ENCODE assay signal across 29 mouse cellular contexts in genomic region chr1:37002316-37003008, GRCm38 (mm10). TPM values are rescaled to one million over a fixed set of nuclear protein-coding genes. Genes with fewer than 3 reads are reported as not detected.
DNase-seq lines count a peak whose midpoint lies in the region; ATAC-seq and TF ChIP-seq lines count a peak whose summit lies in the region.
"Had no signal": no experiment of that assay in that cellular context is flagged by ENCODE, and none has a peak within 500 bp of the region (broad histone marks: within the 10 kb centered on the region; RNA-seq: fewer than 3 reads in every experiment).

No protein-coding gene starts in this region.

- no peak for TF ChIP-seq CTCF in ES-Bruce4 (IDR thresholded peaks at IDR 0.05; ENCODE audit: low read depth, low read length)

- H3K36me3 ChIP-seq in heart, embryonic 10.5 days = no peaks in the 10 kb centered on the region
- H3K36me3 ChIP-seq in heart, embryonic 11.5 days (ENCODE audit: control insufficient read depth, insufficient read depth, low read length) = no peaks in the 10 kb centered on the region
- H3K36me3 ChIP-seq in ES-Bruce4 (ENCODE audit: control insufficient read depth, insufficient read depth, low read length, poor library complexity, severe bottlenecking) = no peaks in the 10 kb centered on the region
- no peaks in the 10 kb centered on the region for H3K36me3 ChIP-seq in forebrain, embryonic 14.5 days (ENCODE audit: control insufficient read depth, insufficient read depth, low read length)
- H3K36me3 ChIP-seq: heart, embryonic 13.5 days; hindbrain, embryonic 10.5 days; hindbrain, embryonic 15.5 days; intestine, embryonic 15.5 days; limb, embryonic 10.5 days; limb, embryonic 15.5 days had no signal

- no peak overlapping the region for H3K9ac ChIP-seq in heart, embryonic 11.5 days (ENCODE audit: low read depth, low read length)
- H3K9ac ChIP-seq in ES-Bruce4 (ENCODE audit: low read depth, poor library complexity, severe bottlenecking) = peak overlapping the region; percentile 34; the same call in 1 of the 2 replicates
- no peak overlapping the region for H3K9ac ChIP-seq in forebrain, embryonic 14.5 days (ENCODE audit: low read length)
- H3K9ac ChIP-seq: forebrain, embryonic 13.5 days; heart, embryonic 13.5 days; hindbrain, embryonic 15.5 days; intestine, embryonic 15.5 days; limb, embryonic 15.5 days had no signal

- peaks cover 6% of the 10 kb centered on the region; the same call in 1 of the 2 replicates for H3K4me1 ChIP-seq in heart, embryonic 10.5 days
- no peaks in the 10 kb centered on the region for H3K4me1 ChIP-seq in heart, embryonic 11.5 days (ENCODE audit: control insufficient read depth, insufficient read depth, low read length)
- H3K4me1 ChIP-seq in ES-Bruce4 (ENCODE audit: control insufficient read depth, insufficient read depth, low read length) = peaks cover 5% of the 10 kb centered on the region
- H3K4me1 ChIP-seq in forebrain, embryonic 14.5 days (ENCODE audit: control insufficient read depth, insufficient read depth, low read length) = no peaks in the 10 kb centered on the region
- H3K4me1 ChIP-seq: forebrain, embryonic 13.5 days; heart, embryonic 13.5 days; hindbrain, embryonic 15.5 days; intestine, embryonic 15.5 days; limb, embryonic 15.5 days had no signal

- WGBS in heart, embryonic 10.5 days = 66% methylated on average over 3 of the region's 3 CpGs
- WGBS in heart, embryonic 11.5 days (ENCODE audit: insufficient replicate concordance) = 49% methylated on average over 3 of the region's 3 CpGs
- 74% methylated on average over 3 of the region's 3 CpGs for WGBS in forebrain, embryonic 14.5 days

- no peak for TF ChIP-seq POLR2A in ES-Bruce4 (IDR thresholded peaks at IDR 0.05; ENCODE audit: insufficient read depth, low read length)

- no peaks in the 10 kb centered on the region for H3K9me3 ChIP-seq in heart, embryonic 10.5 days
- H3K9me3 ChIP-seq in heart, embryonic 11.5 days (replicated peaks; ENCODE audit: control insufficient read depth, low read length) = no peaks in the 10 kb centered on the region
- H3K9me3 ChIP-seq in ES-Bruce4 (replicated peaks; ENCODE audit: control insufficient read depth, insufficient read depth, low read length, poor library complexity, severe bottlenecking) = no peaks in the 10 kb centered on the region
- H3K9me3 ChIP-seq in forebrain, embryonic 14.5 days (replicated peaks; ENCODE audit: control insufficient read depth, low read length) = no peaks in the 10 kb centered on the region
- H3K9me3 ChIP-seq: forebrain, embryonic 13.5 days; heart, embryonic 13.5 days; hindbrain, embryonic 10.5 days; hindbrain, embryonic 15.5 days; intestine, embryonic 15.5 days; limb, embryonic 10.5 days; limb, embryonic 15.5 days had no signal

- H3K4me2 ChIP-seq in heart, embryonic 11.5 days = no peak overlapping the region
- no peak overlapping the region for H3K4me2 ChIP-seq in forebrain, embryonic 14.5 days (ENCODE audit: low read length)
- H3K4me2 ChIP-seq: forebrain, embryonic 13.5 days; heart, embryonic 13.5 days; hindbrain, embryonic 15.5 days; intestine, embryonic 15.5 days; limb, embryonic 15.5 days; midbrain, embryonic 11.5 days had no signal

- H3K4me3 ChIP-seq in heart, embryonic 10.5 days = no peak overlapping the region
- no peak overlapping the region for H3K4me3 ChIP-seq in heart, embryonic 11.5 days (ENCODE audit: low read depth, low read length)
- H3K4me3 ChIP-seq in ES-Bruce4 (ENCODE audit: low read depth, low read length) = no peak overlapping the region
- no peak overlapping the region for H3K4me3 ChIP-seq in forebrain, embryonic 14.5 days (ENCODE audit: low read depth, low read length)
- H3K4me3 ChIP-seq: forebrain, embryonic 13.5 days; heart, embryonic 13.5 days; hindbrain, embryonic 10.5 days; hindbrain, embryonic 15.5 days; intestine, embryonic 15.5 days; limb, embryonic 10.5 days; limb, embryonic 15.5 days had no signal

- no peak overlapping the region for H3K27ac ChIP-seq in heart, embryonic 10.5 days
- H3K27ac ChIP-seq in heart, embryonic 11.5 days (ENCODE audit: low read depth, low read length) = no peak overlapping the region
- peak overlapping the region; percentile 89 for H3K27ac ChIP-seq in ES-Bruce4 (ENCODE audit: insufficient read depth, low read length)
- H3K27ac ChIP-seq in forebrain, embryonic 14.5 days (ENCODE audit: low read depth, low read length) = no peak overlapping the region
- H3K27ac ChIP-seq: forebrain, embryonic 13.5 days; heart, embryonic 13.5 days; hindbrain, embryonic 10.5 days; hindbrain, embryonic 15.5 days; intestine, embryonic 15.5 days; kidney, postnatal 0 days; limb, embryonic 10.5 days; limb, embryonic 15.5 days had no signal

- no peak for ATAC-seq in heart, embryonic 11.5 days (replicated peaks; ENCODE audit: insufficient number of reproducible peaks, low FRiP score, low TSS enrichment)
- peak; percentile 60 for ATAC-seq in inflammation-experienced regulatory T-cells, adult 6 months
- ATAC-seq in cerebellum, adult (ENCODE audit: insufficient number of reproducible peaks, low FRiP score, low TSS enrichment) = no peak
- ATAC-seq in forebrain, embryonic 14.5 days = no peak
- ATAC-seq: forebrain, embryonic 13.5 days; intestine, embryonic 15.5 days had no signal

- no peaks in the 10 kb centered on the region for H3K27me3 ChIP-seq in heart, embryonic 10.5 days (ENCODE audit: insufficient read depth, poor library complexity, severe bottlenecking)
- no peaks in the 10 kb centered on the region for H3K27me3 ChIP-seq in heart, embryonic 11.5 days (ENCODE audit: control insufficient read depth, insufficient read depth, low read length)
- no peaks in the 10 kb centered on the region for H3K27me3 ChIP-seq in ES-Bruce4 (ENCODE audit: control insufficient read depth, insufficient read depth, low read length, poor library complexity, severe bottlenecking)
- no peaks in the 10 kb centered on the region for H3K27me3 ChIP-seq in forebrain, embryonic 14.5 days (replicated peaks; ENCODE audit: control insufficient read depth, insufficient read depth, low read length)
- H3K27me3 ChIP-seq: forebrain, embryonic 13.5 days; heart, embryonic 13.5 days; hindbrain, embryonic 15.5 days; intestine, embryonic 15.5 days; limb, embryonic 15.5 days had no signal

- DNase-seq in heart, embryonic 10.5 days (ENCODE audit: low spot score) = peak; percentile 13
- peak; percentile 10 for DNase-seq in A20 (ENCODE audit: low read depth, low spot score)
- no peak for DNase-seq in right cerebral cortex, adult 18-20 months
- DNase-seq in forebrain, embryonic 14.5 days (ENCODE audit: low spot score) = no peak
- DNase-seq: adrenal gland, adult 8-10 months; cerebellum, adult 9-10 months; cerebellum, postnatal 36 days; gastrocnemius, postnatal 10 days; heart, adult 18-20 months; heart, postnatal 10 days; kidney, adult 8-10 months; layer of hippocampus, postnatal 36 days; lung, postnatal 36 days; right cerebral cortex, postnatal 14 days; thymus, adult 18-20 months; thymus, postnatal 36 days had no signal

- TF ChIP-seq EP300 in ES-Bruce4 (IDR thresholded peaks at IDR 0.05; ENCODE audit: insufficient read depth, low read depth, low read length) = no peak

RNA-seq across cellular contexts. Expression of gene Vwa3b, which starts 23.9 kb away (rescaled TPM):
- not detected in 2 replicates for polyA plus RNA-seq in heart, embryonic 10.5 days (2016; fragmentation: Nextera tagmentation; extraction: Ambion mirVana)
- polyA plus RNA-seq in heart, embryonic 11.5 days (2014; fragmentation: Nextera tagmentation; extraction: Ambion mirVana) = 0.25 TPM in 1 of 2 replicates, not detected in the other
- 10.8 and 12.6 TPM in 2 replicates for polyA plus RNA-seq in ES-Bruce4 (2011; ENCODE audit: insufficient read depth, insufficient read length, low read depth, missing spikeins)
- 1 to 10 TPM; 1.2 to 2.8 (median 1.8) TPM for polyA plus RNA-seq in inflammation-experienced regulatory T-cells, adult 6 months (2017; shearing (Covaris generic))
- polyA plus RNA-seq in forebrain, embryonic 14.5 days (2014; fragmentation: Nextera tagmentation; extraction: Ambion mirVana) = 0.90 and 1.1 TPM in 2 replicates

RNA-seq across cellular contexts. Expression of gene Tmem131, which starts 59.0 kb away (rescaled TPM):
- 9.2 and 12.1 TPM in 2 replicates for polyA plus RNA-seq in heart, embryonic 10.5 days (2016; fragmentation: Nextera tagmentation; extraction: Ambion mirVana)
- 10.6 and 11.4 TPM in 2 replicates for polyA plus RNA-seq in heart, embryonic 11.5 days (2014; fragmentation: Nextera tagmentation; extraction: Ambion mirVana)
- 77.1 and 77.7 TPM in 2 replicates for polyA plus RNA-seq in ES-Bruce4 (2011; ENCODE audit: insufficient read depth, insufficient read length, low read depth, missing spikeins)
- 10 to 100 TPM in 2 of 3 experiments, 1 to 10 TPM in 1; 7.5 to 15.1 (median 13.0) TPM for polyA plus RNA-seq in inflammation-experienced regulatory T-cells, adult 6 months (2017; shearing (Covaris generic))
- 12.2 and 14.2 TPM in 2 replicates for polyA plus RNA-seq in forebrain, embryonic 14.5 days (2014; fragmentation: Nextera tagmentation; extraction: Ambion mirVana)

Comparison
In these comparisons a context has a peak if more than half of its experiments do, and no peak if none do; other contexts are left out.
1. DNase-seq: peak in heart, embryonic 10.5 days (single experiment) and A20 (single experiment); none in right cerebral cortex, adult 18-20 months (single experiment) and forebrain, embryonic 14.5 days (single experiment).